Mouse (Mus musculus) hindbrain, embryonic 14.5 days (tissue): ENCODE results near the gene Fry. TPM values are rescaled to one million over a fixed set of nuclear protein-coding genes. Genes with fewer than 3 reads are reported as not detected.

ENCODE experiments used
- ATAC-seq: fragments of 200-750 bp; cut with Nextera tagmentation; 2 replicates; pipeline ENCODE4 v1.8.0; 2017; ENCODE audit warnings: moderate number of reproducible peaks, mild to moderate bottlenecking, moderate TSS enrichment, moderate library complexity; ENCODE audit not compliant: low FRiP score
- DNase-seq: peaks from one replicate; pipeline ENCODE4 v3.0.0-alpha.2; 2015; ENCODE audit warnings: low spot score
- H3K27ac ChIP-seq: fragments of 300-500 bp; sonication (generic); 2 replicates; pipeline ENCODE4 v1.5.1; 2014; ENCODE audit warnings: mild to moderate bottlenecking, moderate library complexity
- H3K27me3 ChIP-seq: fragments of 300-500 bp; sonication (generic); 2 replicates; pipeline ENCODE4 v1.6.1; 2014; ENCODE audit warnings: mild to moderate bottlenecking, low read length, mixed read lengths; ENCODE audit not compliant: control insufficient read depth, insufficient read depth
- H3K36me3 ChIP-seq: fragments of 300-500 bp; sonication (generic); replicated peaks from 2 replicates; pipeline ENCODE4 v1.6.1; 2014; ENCODE audit not compliant: control insufficient read depth, insufficient read depth
- H3K4me1 ChIP-seq: fragments of 300-500 bp; sonication (generic); replicated peaks from 2 replicates; pipeline ENCODE4 v1.6.1; 2014; ENCODE audit warnings: antibody characterized with exemption, low read length, mixed read lengths; ENCODE audit not compliant: control insufficient read depth, insufficient read depth
- H3K4me2 ChIP-seq: fragments of 300-500 bp; sonication (generic); replicated peaks from 2 replicates; pipeline ENCODE4 v1.6.1; 2014; ENCODE audit warnings: mild to moderate bottlenecking, moderate library complexity
- H3K4me3 ChIP-seq: fragments of 300-500 bp; sonication (generic); replicated peaks from 2 replicates; pipeline ENCODE4 v1.5.1; 2014; ENCODE audit warnings: mild to moderate bottlenecking, low read length
- H3K9ac ChIP-seq: fragments of 300-500 bp; sonication (generic); 2 replicates; pipeline ENCODE4 v1.6.1; 2014
- H3K9me3 ChIP-seq: fragments of 300-500 bp; sonication (generic); 2 replicates; pipeline ENCODE4 v1.6.1; 2016; ENCODE audit warnings: low read length; ENCODE audit not compliant: control insufficient read depth
- WGBS: fragments of 180-500 bp; shearing (Covaris S2); extraction: QIAGEN DNeasy Blood & Tissue Kit; methylation state at CpG from one replicate; pipeline ENCODE4 v1.1.7; 2014; 5-methylcytosine and 5-hydroxymethylcytosine counted together
- polyA plus RNA-seq: library from polyadenylated mRNA; unstranded; fragments of >200 nt; fragmentation: Nextera tagmentation; extraction: Ambion mirVana; gene quantifications from 2 replicates; pipeline ENCODE4 v1.2.1, GENCODE M21; 2014

Gene Fry
- polyA plus RNA-seq, 1 experiment from 2014 or later = 66.7 TPM

DNA sequence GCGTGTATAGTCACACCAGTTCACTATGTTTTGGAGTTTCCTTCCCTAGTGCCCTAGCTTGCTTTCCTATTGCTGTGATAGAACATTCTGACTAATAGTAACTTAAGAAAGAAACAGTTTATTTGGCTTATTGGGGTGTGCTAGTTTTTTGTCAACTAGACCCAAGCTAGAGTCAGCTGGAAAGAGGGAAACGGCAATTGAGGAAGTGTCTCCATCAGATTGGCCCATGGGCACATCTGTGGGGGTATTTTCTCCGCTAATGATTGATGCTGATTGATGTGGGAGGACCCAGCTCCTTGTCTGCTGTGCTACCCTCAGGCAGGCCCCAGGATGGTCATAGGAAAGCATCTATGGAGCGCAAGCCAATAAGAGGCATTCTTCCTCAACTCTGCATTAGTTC, 3.6 kb downstream of the Fry start:
- 82% methylated on average over 4 of the region's 4 CpGs for WGBS
- no peak for ATAC-seq

DNA sequence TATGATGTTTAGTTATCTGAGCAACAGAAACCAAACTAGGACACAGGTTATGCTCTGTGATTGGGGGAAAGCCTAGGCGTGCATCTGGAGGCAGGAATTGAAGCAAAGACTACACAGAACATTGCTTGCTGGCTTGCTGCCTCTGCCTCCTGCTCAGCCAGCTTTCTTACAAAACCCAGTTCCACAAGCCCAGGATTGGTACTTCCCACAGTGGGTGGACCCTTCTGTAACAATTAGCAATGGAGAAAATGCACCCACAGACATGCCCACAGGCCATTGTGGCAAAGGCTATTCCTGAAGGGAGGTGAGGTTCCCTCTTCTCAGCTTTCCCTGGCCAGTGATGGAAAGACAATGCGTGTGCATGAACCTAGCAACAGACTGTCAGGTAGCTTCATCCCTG, 4.1 kb downstream of the Fry start:
- WGBS = 82% methylated on average over 2 of the region's 2 CpGs
- H3K4me1 ChIP-seq = 0 out of 2 replicates have a peak, but pooled peaks cover 4% of the 10 kb centered on the region
- H3K4me2 ChIP-seq = no peak overlapping the region
- ATAC-seq (no peak), DNase-seq (no peak)
- no peaks in the 10 kb centered on the region for H3K9me3 ChIP-seq
- no peaks in the 10 kb centered on the region for H3K36me3 ChIP-seq
- H3K4me3 ChIP-seq = no peak overlapping the region
- no peaks in the 10 kb centered on the region for H3K27me3 ChIP-seq
- no peak overlapping the region for H3K27ac ChIP-seq
- H3K9ac ChIP-seq = no peak overlapping the region

More for the DNA sequence above, 3.6 kb downstream of the Fry start:
- no peak overlapping the region for H3K27ac ChIP-seq
- no peaks in the 10 kb centered on the region for H3K9me3 ChIP-seq
- H3K27me3 ChIP-seq = no peaks in the 10 kb centered on the region
- no peak overlapping the region for H3K4me2 ChIP-seq
- H3K9ac ChIP-seq = no peak overlapping the region
- no peak overlapping the region for H3K4me3 ChIP-seq
- no peaks in the 10 kb centered on the region for H3K36me3 ChIP-seq
- H3K4me1 ChIP-seq = 0 out of 2 replicates have a peak, but pooled peaks cover 4% of the 10 kb centered on the region
- no peak for DNase-seq

DNA sequence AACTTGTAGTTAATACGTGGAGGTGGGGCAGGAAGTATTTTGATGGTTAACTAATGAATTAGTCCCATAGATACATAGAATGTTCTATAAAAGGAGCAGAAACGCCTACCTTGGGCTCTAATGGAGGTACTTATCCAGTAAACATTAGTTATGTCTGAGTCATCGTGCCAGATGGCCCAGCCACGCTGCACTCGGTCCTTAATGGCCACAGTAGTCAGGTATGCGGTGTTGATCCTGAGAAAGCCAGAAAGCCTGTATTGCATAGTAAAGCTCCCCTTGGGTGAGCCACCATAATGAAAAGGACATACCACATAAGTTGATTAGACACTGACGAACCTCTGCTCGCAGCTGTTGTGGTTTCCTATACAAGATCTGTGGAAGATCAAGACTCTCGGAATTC, 7.5 kb downstream of the Fry start:
- H3K9ac ChIP-seq = no peak overlapping the region
- H3K4me1 ChIP-seq = peaks cover 8% of the 10 kb centered on the region; the same call in 1 of the 2 replicates
- H3K4me3 ChIP-seq = no peak overlapping the region
- H3K9me3 ChIP-seq = no peaks in the 10 kb centered on the region
- no peak overlapping the region for H3K27ac ChIP-seq
- H3K27me3 ChIP-seq = no peaks in the 10 kb centered on the region
- H3K4me2 ChIP-seq = no peak overlapping the region
- H3K36me3 ChIP-seq = no peaks in the 10 kb centered on the region
- 81% methylated on average over 9 of the region's 9 CpGs for WGBS
- no peak for DNase-seq
- ATAC-seq = no peak

DNA sequence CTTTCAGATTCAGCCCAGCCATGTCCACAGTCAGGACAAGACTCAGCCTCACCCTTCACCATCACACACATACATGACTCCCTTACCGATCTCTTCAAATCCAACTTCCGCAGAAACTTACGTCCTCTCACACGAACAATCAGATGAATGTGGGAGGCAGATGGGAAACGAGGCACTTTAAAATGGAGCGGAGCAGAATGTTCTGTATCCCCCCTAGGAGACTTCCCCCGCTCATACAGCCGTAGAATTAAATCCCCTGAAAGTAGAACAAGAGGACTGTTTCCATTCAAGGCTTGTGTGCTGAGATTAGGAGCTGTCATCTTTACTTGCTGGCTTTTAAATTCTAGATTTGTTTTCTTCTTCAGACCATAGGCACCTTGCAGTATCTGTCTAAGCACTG, 10.0 kb downstream of the Fry start:
- no peak for ATAC-seq
- Histone ChIP-seq H3K9me3 (no peaks in the 10 kb centered on the region), H3K27ac (no peak overlapping the region), H3K36me3 (no peaks in the 10 kb centered on the region), H3K4me3 (no peak overlapping the region), H3K4me2 (no peak overlapping the region), H3K4me1 (peaks cover 8% of the 10 kb centered on the region; the same call in 1 of the 2 replicates), H3K27me3 (no peaks in the 10 kb centered on the region), H3K9ac (no peak overlapping the region)
- 79% methylated on average over 8 of the region's 8 CpGs for WGBS
- DNase-seq = no peak

DNA sequence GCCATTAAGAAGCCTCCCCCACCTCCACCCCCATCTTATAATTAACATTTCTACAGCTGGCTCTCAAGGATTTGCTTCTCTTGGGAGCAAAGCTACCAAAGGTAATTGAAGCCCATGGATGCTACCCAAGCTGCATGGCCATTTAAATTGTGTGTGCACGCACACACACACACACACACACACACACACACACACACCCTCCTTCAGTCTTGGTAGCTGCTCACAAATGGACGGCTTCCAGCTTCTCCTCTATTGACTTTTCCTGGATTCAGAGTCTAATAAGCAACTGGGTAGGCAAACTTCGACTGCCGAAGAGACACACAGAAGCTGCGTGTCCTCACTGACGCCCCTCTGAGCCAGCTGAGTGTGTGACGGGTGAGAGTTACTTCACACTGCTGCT, 11.7 kb downstream of the Fry start:
- ATAC-seq = no peak
- WGBS = 71% methylated on average over 7 of the region's 7 CpGs

DNA sequence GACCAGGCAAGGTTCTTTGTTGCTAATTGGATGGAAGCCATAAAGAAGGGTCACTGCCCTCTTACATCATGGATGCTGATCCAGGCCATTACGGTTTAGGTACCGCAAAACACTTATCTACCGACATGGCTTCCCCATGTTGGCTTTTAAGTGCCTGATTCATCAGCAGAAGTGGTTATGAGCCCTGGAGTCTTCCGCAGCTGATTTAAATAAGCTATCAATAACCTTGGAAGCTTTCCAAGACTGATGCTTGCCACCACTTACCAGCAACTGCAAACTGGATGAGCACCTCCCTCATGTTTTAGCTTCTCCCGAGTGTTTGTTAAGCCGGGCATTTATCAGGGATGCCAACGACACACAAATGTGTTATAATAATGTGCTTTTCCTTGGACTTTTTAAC, 12.7 kb downstream of the Fry start:
- Histone ChIP-seq H3K4me1 (peaks cover 11% of the 10 kb centered on the region; the same call in 1 of the 2 replicates), H3K4me3 (no peak overlapping the region), H3K27ac (no peak overlapping the region), H3K9me3 (no peaks in the 10 kb centered on the region), H3K27me3 (no peaks in the 10 kb centered on the region), H3K9ac (no peak overlapping the region), H3K36me3 (no peaks in the 10 kb centered on the region), H3K4me2 (no peak overlapping the region)
- ATAC-seq (no peak), DNase-seq (no peak)
- 65% methylated on average over 7 of the region's 7 CpGs for WGBS

More for the DNA sequence above, 11.7 kb downstream of the Fry start:
- Histone ChIP-seq H3K9ac (no peak overlapping the region), H3K27ac (peak overlapping the region; percentile 0; the same call in 1 of the 2 replicates), H3K4me2 (no peak overlapping the region), H3K9me3 (no peaks in the 10 kb centered on the region), H3K27me3 (no peaks in the 10 kb centered on the region), H3K4me3 (no peak overlapping the region), H3K4me1 (peaks cover 8% of the 10 kb centered on the region; the same call in 1 of the 2 replicates), H3K36me3 (no peaks in the 10 kb centered on the region)
- no peak for DNase-seq

DNA sequence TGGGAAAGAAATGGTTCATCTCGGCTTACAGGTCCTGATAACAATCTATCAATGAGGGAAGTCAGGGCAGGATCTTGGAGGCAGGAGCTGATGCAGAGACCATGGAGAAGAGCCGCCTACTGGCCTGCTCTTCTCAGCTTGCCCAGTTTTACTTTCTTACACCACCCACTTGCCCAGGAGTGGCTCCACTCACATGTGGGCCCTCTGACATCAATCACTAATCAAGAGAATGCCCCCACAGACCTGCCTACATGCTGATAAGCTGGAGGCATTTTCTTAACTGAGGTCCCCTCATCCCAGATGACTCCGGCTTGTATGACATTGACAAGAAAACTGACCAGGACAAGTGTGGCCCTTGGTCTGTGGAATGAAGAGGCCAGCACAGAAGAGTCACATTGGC, 16.2 kb downstream of the Fry start:
- Histone ChIP-seq H3K4me2 (no peak overlapping the region), H3K4me3 (no peak overlapping the region), H3K4me1 (peaks cover 10% of the 10 kb centered on the region; the same call in 1 of the 2 replicates), H3K27ac (no peak overlapping the region), H3K36me3 (no peaks in the 10 kb centered on the region), H3K9ac (no peak overlapping the region), H3K9me3 (no peaks in the 10 kb centered on the region), H3K27me3 (no peaks in the 10 kb centered on the region)
- DNase-seq (no peak), ATAC-seq (no peak)
- 89% methylated on average over 3 of the region's 3 CpGs for WGBS

DNA sequence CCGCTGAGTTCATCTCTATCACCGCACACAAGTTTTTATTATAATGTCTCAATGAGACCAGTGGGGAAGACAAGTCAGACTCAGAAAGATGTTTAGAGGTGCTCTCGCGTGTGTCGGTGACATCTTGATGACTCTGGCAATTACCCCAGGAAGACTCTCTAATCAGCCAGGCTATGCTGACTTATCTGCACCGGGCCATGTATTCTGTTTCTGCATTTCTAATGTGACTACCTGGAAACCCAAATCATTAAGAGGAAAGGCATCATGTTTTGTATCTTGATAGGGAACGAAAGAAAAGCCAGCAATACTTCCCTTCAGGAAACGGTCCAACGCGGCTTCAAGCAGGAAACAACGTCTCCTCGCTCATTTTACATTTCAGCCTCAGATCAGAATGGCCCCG, 17.1 kb downstream of the Fry start:
- H3K4me1 ChIP-seq = 0 out of 2 replicates have a peak, but pooled peaks cover 4% of the 10 kb centered on the region
- no peak overlapping the region for H3K9ac ChIP-seq
- ATAC-seq (no peak), DNase-seq (no peak)
- no peaks in the 10 kb centered on the region for H3K27me3 ChIP-seq
- H3K36me3 ChIP-seq = no peaks in the 10 kb centered on the region
- H3K9me3 ChIP-seq = no peaks in the 10 kb centered on the region
- H3K4me2 ChIP-seq = no peak overlapping the region
- H3K4me3 ChIP-seq = no peak overlapping the region
- H3K27ac ChIP-seq = no peak overlapping the region
- 80% methylated on average over 13 of the region's 13 CpGs for whole genome bisulfite sequencing

DNA sequence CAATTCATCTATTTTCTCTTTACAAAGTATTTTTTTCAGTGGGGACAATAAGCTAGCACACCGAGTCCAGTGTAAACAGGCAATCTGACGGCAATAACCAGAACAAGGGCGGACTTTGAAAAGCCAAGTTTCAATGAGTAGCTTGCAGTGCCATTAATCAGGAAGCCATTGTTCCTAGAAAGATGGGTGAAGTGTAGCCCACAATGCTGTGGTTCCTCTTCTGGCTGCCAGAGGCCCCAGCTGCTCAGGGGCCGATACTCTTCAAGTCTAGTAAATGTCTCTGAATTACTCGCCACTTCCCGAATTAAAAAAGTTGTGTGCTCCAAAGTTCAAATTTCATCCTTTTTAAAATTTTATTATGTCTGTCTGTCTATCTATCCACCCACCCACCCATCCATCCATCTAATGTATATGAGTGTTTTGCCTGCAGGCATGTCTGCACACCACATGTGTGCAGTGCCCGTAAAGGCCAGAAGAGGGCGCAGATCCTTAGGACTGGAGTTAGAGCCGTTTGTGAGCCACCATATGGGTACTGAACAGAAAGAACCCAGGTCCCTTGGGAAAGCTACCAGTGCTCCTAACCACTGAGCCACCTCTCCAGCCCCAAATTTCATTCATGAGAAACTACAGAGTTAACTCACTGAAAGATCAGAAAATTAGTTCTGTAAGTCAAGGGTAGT, 19.5 kb downstream of the Fry start:
- Histone ChIP-seq H3K4me2 (no peak overlapping the region), H3K9me3 (no peaks in the 10 kb centered on the region), H3K9ac (no peak overlapping the region), H3K4me3 (no peak overlapping the region), H3K27ac (no peak overlapping the region), H3K27me3 (no peaks in the 10 kb centered on the region), H3K36me3 (no peaks in the 10 kb centered on the region), H3K4me1 (0 out of 2 replicates have a peak, but pooled peaks cover 4% of the 10 kb centered on the region)
- 62% methylated on average over 9 of the region's 9 CpGs for WGBS
- DNase-seq (no peak), ATAC-seq (no peak)
